Mouse (Mus musculus): ENCODE results near the gene Cryzl1.

DNA sequence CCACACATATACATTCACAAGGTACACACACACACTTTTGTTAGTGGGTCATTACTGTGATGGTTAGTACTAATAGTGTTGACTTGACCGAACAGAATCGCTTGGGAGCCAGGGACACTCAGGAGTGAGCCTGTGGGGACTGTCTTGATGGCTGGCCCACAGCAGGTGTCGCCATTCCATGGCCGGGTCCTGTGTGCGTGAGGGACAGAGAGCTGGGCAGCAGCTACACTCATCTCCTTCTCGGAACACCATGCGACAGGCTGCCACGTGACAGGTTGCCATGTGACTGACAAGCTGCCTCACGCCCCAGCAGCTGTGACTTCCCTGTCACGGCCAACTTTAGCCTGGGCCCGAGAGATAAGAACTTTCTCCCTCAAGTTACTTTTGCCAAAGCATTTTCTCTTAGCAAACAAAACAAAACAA, 11.8 kb downstream of the Cryzl1 start:
- TF ChIP-seq POLR2A (IDR thresholded peaks at IDR 0.05; ENCODE audit: insufficient read length, low read depth): no peak
- TF ChIP-seq TCF12 (IDR thresholded peaks at IDR 0.05; ENCODE audit: insufficient read depth, poor library complexity, severe bottlenecking): no peak
- TF ChIP-seq E2F4 (IDR thresholded peaks at IDR 0.05; ENCODE audit: insufficient read depth): no peak
- peak in 2 of 3 experiments; percentile 24 to 82 for TF ChIP-seq MYOD1 (IDR thresholded peaks at IDR 0.05; ENCODE audit: control insufficient read depth in 1 of 3, insufficient read length in 2 of 3, low read depth in 2 of 3)
- TF ChIP-seq MAX (IDR thresholded peaks at IDR 0.05; ENCODE audit: low read depth): no peak
- no peak for TF ChIP-seq USF1 (IDR thresholded peaks at IDR 0.05; ENCODE audit: low read depth)
- TF ChIP-seq CEBPB (IDR thresholded peaks at IDR 0.05; ENCODE audit: insufficient read depth, poor library complexity, severe bottlenecking): no peak
- TF ChIP-seq REST (IDR thresholded peaks at IDR 0.05; ENCODE audit: insufficient read depth, insufficient read length): no peak
- TF ChIP-seq MYOG (IDR thresholded peaks at IDR 0.05; ENCODE audit: control insufficient read depth in 1 of 3, insufficient read depth in 1 of 3, insufficient read length in 2 of 3, low read depth in 2 of 3): peak in 2 of 3 experiments; percentile 45 to 71
